Mouse (Mus musculus) intestine, postnatal 0 days (tissue): Measurements from ENCODE around the gene Rnf43. TPM values are rescaled to one million over a fixed set of nuclear protein-coding genes. Genes with fewer than 3 reads are reported as not detected.

Experiments
- ATAC-seq: fragments of 200-750 bp; cut with Nextera tagmentation; 2 replicates; pipeline ENCODE4 v1.8.0; 2017; ENCODE audit warnings: mild to moderate bottlenecking, moderate TSS enrichment, moderate library complexity
- H3K27ac ChIP-seq: fragments of 300-500 bp; sonication (generic); 2 replicates; pipeline ENCODE4 v1.5.1; 2014; ENCODE audit warnings: mild to moderate bottlenecking, low read depth, low read length, moderate library complexity
- H3K27me3 ChIP-seq: fragments of 300-500 bp; sonication (generic); replicated peaks from 2 replicates; pipeline ENCODE4 v1.6.1; 2014; ENCODE audit warnings: low read length, mixed read lengths; ENCODE audit not compliant: control insufficient read depth, insufficient read depth
- H3K36me3 ChIP-seq: fragments of 300-500 bp; sonication (generic); 2 replicates; pipeline ENCODE4 v1.6.1; 2014; ENCODE audit warnings: mild to moderate bottlenecking, moderate library complexity; ENCODE audit not compliant: control insufficient read depth, insufficient read depth
- H3K4me1 ChIP-seq: fragments of 300-500 bp; sonication (generic); replicated peaks from 2 replicates; pipeline ENCODE4 v1.6.1; 2014; ENCODE audit warnings: antibody characterized with exemption, low read length, mixed read lengths; ENCODE audit not compliant: control insufficient read depth, insufficient read depth
- H3K4me2 ChIP-seq: fragments of 300-500 bp; sonication (generic); replicated peaks from 2 replicates; pipeline ENCODE4 v1.6.1; 2014; ENCODE audit warnings: low read depth, mild to moderate bottlenecking, moderate library complexity
- H3K4me3 ChIP-seq: fragments of 300-500 bp; sonication (generic); 2 replicates; pipeline ENCODE4 v1.5.1; 2014; ENCODE audit warnings: low read depth, low read length
- H3K9ac ChIP-seq: fragments of 300-500 bp; sonication (generic); 2 replicates; pipeline ENCODE4 v1.6.1; 2014; ENCODE audit warnings: mild to moderate bottlenecking, low read depth, low read length
- H3K9me3 ChIP-seq: fragments of 300-500 bp; sonication (generic); 2 replicates; pipeline ENCODE4 v1.6.1; 2016; ENCODE audit warnings: mixed run types; ENCODE audit not compliant: control insufficient read depth
- CTCF ChIP-seq: sonication (generic); IDR thresholded peaks from 2 replicates; pipeline ENCODE4 v1.5.1; 2016; ENCODE audit warnings: low read depth, mild to moderate bottlenecking, control low read depth, antibody characterized with exemption, moderate library complexity
- WGBS: fragments of 180-500 bp; shearing (Covaris S2); extraction: QIAGEN DNeasy Blood & Tissue Kit; methylation state at CpG from one replicate; pipeline ENCODE4 v1.1.7; 2014; 5-methylcytosine and 5-hydroxymethylcytosine counted together
- polyA plus RNA-seq: library from polyadenylated mRNA; unstranded; fragments of >200 nt; fragmentation: Nextera tagmentation; extraction: Ambion mirVana; gene quantifications from 2 replicates; pipeline ENCODE4 v1.2.1, GENCODE M21; 2015

Rnf43 gene
- polyA plus RNA-seq, 1 experiment from 2014 or later, result 10.7 TPM

DNA sequence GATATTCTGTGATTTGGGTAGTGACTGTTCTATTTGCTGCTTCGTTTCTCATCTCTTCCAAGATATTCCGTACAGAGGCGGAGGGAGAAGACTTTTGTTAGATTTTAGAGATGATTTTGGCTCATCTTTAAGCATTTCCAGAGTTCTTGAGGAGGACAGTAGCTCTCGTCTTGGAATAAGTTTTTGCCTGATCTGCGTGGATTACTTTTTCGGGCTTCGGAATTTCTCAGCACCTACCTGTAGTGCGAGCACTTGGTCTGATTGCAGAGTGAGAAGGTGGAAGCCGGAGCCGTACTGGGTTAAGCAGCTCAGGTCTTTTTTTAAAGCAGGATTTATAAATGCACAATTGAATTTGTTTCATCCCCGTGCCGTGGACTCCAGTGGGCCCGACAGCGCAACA lies 300 bp downstream of the Rnf43 start:
- H3K27me3 ChIP-seq, result no peaks in the 10 kb centered on the region
- H3K27ac ChIP-seq, result peak overlapping the region; percentile 55
- 5% methylated on average over 14 of the region's 14 CpGs for WGBS
- no peaks in the 10 kb centered on the region for H3K36me3 ChIP-seq
- peak overlapping the region; percentile 69 for H3K9ac ChIP-seq
- no peaks in the 10 kb centered on the region for H3K9me3 ChIP-seq
- peak overlapping the region; percentile 51 for H3K4me3 ChIP-seq
- peak overlapping the region; percentile 59 for H3K4me2 ChIP-seq
- H3K4me1 ChIP-seq, result no peaks in the 10 kb centered on the region
- no peak for TF ChIP-seq CTCF
- no peak for ATAC-seq

DNA sequence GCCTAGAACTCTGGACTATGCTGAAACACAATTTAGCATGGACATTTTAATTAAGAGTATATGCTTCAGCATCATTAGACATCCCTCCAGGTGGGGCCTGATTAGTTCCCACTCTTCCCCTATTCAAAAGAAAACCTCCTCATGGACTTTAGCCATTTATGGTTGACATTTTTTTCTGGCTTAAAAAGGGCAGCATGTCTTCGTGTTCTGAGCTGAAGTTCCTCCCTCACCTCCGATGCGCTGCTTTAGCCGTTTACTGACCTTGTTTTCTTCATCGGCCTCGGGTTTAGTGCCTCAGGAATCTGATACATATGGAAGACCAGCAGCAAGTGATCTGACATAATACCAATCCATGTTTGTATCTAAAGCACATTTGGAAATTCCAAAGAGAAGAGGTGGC lies 1.4 kb downstream of the Rnf43 start:
- Histone ChIP-seq H3K9ac (peak overlapping the region; percentile 69; the same call in 1 of the 2 replicates), H3K36me3 (no peaks in the 10 kb centered on the region), H3K27ac (no peak overlapping the region), H3K9me3 (no peaks in the 10 kb centered on the region), H3K4me3 (peak overlapping the region; percentile 51), H3K4me1 (no peaks in the 10 kb centered on the region), H3K4me2 (peak overlapping the region; percentile 59), H3K27me3 (no peaks in the 10 kb centered on the region)
- no peak for ATAC-seq
- no peak for TF ChIP-seq CTCF
- 39% methylated on average over 6 of the region's 6 CpGs for WGBS

DNA sequence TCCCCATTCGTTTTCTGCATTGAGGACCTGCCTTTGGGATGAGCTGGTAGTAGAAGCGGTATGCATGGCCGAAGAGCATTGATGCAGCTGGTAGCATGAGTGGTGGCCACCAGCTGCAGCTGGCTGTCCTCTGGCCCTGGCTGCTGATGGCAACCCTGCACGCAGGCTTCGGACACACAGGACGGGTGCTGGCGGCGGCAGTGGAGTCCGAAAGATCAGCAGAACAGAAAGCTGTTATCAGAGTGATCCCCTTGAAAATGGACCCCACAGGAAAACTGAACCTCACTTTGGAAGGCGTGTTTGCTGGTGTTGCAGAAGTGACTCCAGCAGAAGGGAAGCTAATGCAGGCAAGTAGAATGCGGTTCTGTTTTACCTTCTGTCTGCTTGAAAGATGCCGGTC lies 2.0 kb downstream of the Rnf43 start:
- no peaks in the 10 kb centered on the region for H3K4me1 ChIP-seq
- no peaks in the 10 kb centered on the region for H3K9me3 ChIP-seq
- H3K27ac ChIP-seq, result no peak overlapping the region
- 32% methylated on average over 12 of the region's 12 CpGs for WGBS
- H3K4me3 ChIP-seq, result peak overlapping the region; percentile 51
- H3K9ac ChIP-seq, result peak overlapping the region; percentile 69; the same call in 1 of the 2 replicates
- no peaks in the 10 kb centered on the region for H3K27me3 ChIP-seq
- no peak for ATAC-seq
- no peak for TF ChIP-seq CTCF
- no peaks in the 10 kb centered on the region for H3K36me3 ChIP-seq
- H3K4me2 ChIP-seq, result peak overlapping the region; percentile 59

DNA sequence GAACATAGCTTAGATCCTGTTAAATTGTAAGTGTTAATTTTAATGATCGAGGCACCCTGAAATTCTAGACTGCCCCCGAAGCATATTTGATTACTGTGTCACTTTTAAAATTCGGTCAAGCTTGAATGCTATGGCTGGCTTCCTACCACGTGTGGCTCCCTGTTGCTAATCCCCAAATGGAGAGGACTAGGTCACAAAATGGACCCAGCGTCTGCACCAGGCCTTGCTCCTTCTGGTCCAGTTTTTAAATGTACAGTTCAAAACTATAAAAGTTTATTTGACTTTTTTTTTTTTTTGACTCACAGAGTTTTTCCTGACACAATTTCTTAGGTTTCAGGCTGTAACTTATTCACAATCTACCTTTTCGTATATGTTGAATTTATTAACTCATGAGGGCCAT lies 2.7 kb downstream of the Rnf43 start:
- Histone ChIP-seq H3K4me2 (peak overlapping the region; percentile 59), H3K4me3 (peak overlapping the region; percentile 51), H3K27me3 (no peaks in the 10 kb centered on the region), H3K9me3 (no peaks in the 10 kb centered on the region), H3K4me1 (no peaks in the 10 kb centered on the region), H3K27ac (no peak overlapping the region), H3K9ac (no peak overlapping the region), H3K36me3 (no peaks in the 10 kb centered on the region)
- 36% methylated on average over 6 of the region's 6 CpGs for WGBS
- TF ChIP-seq CTCF, result no peak
- ATAC-seq, result no peak

DNA sequence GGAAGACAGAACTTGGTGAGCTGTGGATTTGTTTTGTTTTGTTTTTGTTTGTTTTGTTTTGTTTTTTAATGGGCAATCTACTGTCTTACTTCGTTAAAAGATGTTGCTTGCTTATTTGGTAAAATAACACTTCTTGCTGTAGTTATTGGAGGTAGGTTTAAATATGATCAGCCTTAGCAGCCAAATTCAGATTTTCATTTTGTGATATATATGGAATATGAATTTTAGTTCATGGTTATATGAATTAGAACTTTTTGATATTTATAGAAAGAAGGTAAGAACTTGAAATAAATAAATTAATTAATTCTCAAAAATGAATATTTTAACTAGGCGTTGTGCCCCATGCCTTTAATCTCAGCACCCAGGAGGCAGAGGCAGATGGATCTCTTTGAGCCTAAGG lies 3.1 kb downstream of the Rnf43 start:
- no peak overlapping the region for H3K27ac ChIP-seq
- no peaks in the 10 kb centered on the region for H3K9me3 ChIP-seq
- H3K4me3 ChIP-seq, result peak overlapping the region; percentile 51
- no peaks in the 10 kb centered on the region for H3K4me1 ChIP-seq
- WGBS, result 37% methylated on average over 2 of the region's 2 CpGs
- peak overlapping the region; percentile 63 for H3K4me2 ChIP-seq
- H3K27me3 ChIP-seq, result no peaks in the 10 kb centered on the region
- no peak for ATAC-seq
- H3K9ac ChIP-seq, result peak overlapping the region; percentile 35
- no peak for TF ChIP-seq CTCF
- H3K36me3 ChIP-seq, result no peaks in the 10 kb centered on the region

DNA sequence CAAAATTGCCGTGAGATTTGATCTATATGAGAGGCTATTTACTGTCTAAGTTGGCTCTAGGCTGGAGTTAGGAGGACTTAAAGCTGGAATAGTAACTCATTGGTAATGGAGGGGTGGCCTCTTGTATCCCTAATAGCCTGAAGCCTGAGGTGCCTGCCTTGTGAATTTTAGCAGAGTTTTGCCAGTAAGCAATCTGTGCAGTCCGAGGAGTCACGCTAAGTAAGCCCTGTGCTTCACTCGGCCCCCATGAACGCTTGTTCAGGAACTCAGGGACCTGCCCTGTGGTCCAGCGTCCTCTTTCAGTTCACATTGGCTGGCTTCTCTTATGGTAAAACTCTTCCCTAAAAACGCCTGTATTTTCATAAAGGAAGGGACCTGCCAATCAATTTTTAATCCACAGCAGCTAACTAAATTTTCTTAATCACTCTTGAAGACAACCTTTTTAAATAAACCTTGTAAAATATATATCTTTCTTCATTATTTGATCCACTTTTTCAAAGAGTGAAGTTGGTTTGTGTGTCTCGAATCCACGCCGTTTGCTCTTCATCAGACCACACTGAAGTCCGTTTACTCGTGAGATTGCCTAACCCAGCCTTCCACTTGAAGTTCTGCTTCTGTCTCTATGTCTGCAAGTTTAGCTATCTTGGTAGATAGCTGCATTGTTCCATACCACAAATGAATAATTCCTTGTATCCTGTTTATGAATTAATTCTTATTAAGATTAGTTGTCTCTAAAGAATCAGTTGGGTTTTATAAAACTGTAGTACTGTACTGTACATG lies 3.9 kb downstream of the Rnf43 start:
- Histone ChIP-seq H3K9me3 (no peaks in the 10 kb centered on the region), H3K27ac (peak overlapping the region; percentile 61), H3K4me2 (peak overlapping the region; percentile 63), H3K36me3 (no peaks in the 10 kb centered on the region), H3K9ac (peak overlapping the region; percentile 35), H3K4me3 (peak overlapping the region; percentile 51), H3K27me3 (no peaks in the 10 kb centered on the region), H3K4me1 (no peaks in the 10 kb centered on the region)
- whole genome bisulfite sequencing, result 34% methylated on average over 12 of the region's 12 CpGs
- TF ChIP-seq CTCF, result no peak
- ATAC-seq, result no peak
